Mouse (Mus musculus) heart, postnatal 0 days (tissue): ENCODE measurements around the gene BC061212. TPM values are rescaled to one million over a fixed set of nuclear protein-coding genes. Genes with fewer than 3 reads are reported as not detected.
"Not testable (repeated sequence)": the region's sequence is repeated elsewhere in the genome, so short reads cannot be mapped to it uniquely, and the experiment has no call there.

ENCODE experiments used
- ATAC-seq: fragments of 200-750 bp; cut with Nextera tagmentation; 2 replicates; pipeline ENCODE4 v1.8.0; 2017; ENCODE audit warnings: low read depth, moderate number of reproducible peaks, moderate library complexity; ENCODE audit not compliant: insufficient read depth
- DNase-seq: peaks from one replicate; pipeline ENCODE4 v3.0.0-alpha.2; 2016; ENCODE audit warnings: low spot score
- H3K27ac ChIP-seq: fragments of 300-500 bp; sonication (generic); 2 replicates; pipeline ENCODE4 v1.5.1; 2014; ENCODE audit warnings: low read depth, mild to moderate bottlenecking
- H3K27me3 ChIP-seq: fragments of 300-500 bp; sonication (generic); 2 replicates; pipeline ENCODE4 v1.6.1; 2014; ENCODE audit warnings: low read length, mixed read lengths; ENCODE audit not compliant: control insufficient read depth, insufficient read depth
- H3K36me3 ChIP-seq: fragments of 300-500 bp; sonication (generic); replicated peaks from 2 replicates; pipeline ENCODE4 v1.6.1; 2014; ENCODE audit warnings: low read length, mixed read lengths; ENCODE audit not compliant: control insufficient read depth, insufficient read depth
- H3K4me1 ChIP-seq: fragments of 300-500 bp; sonication (generic); 2 replicates; pipeline ENCODE4 v1.6.1; 2014; ENCODE audit warnings: antibody characterized with exemption; ENCODE audit not compliant: control insufficient read depth, insufficient read depth
- H3K4me2 ChIP-seq: fragments of 300-500 bp; sonication (generic); 2 replicates; pipeline ENCODE4 v1.6.1; 2014; ENCODE audit warnings: low read depth, mild to moderate bottlenecking, low read length, moderate library complexity
- H3K4me3 ChIP-seq: fragments of 300-500 bp; sonication (generic); 2 replicates; pipeline ENCODE4 v1.5.1; 2014; ENCODE audit warnings: low read depth, low read length
- H3K9ac ChIP-seq: fragments of 300-500 bp; sonication (generic); replicated peaks from 2 replicates; pipeline ENCODE4 v1.6.1; 2014; ENCODE audit warnings: low read depth, low read length, mixed read lengths
- H3K9me3 ChIP-seq: fragments of 300-500 bp; sonication (generic); replicated peaks from 2 replicates; pipeline ENCODE4 v1.6.1; 2016; ENCODE audit warnings: low read length; ENCODE audit not compliant: control insufficient read depth
- WGBS: fragments of 180-500 bp; shearing (Covaris S2); extraction: QIAGEN DNeasy Blood & Tissue Kit; methylation state at CpG from one replicate; pipeline ENCODE4 v1.1.7; 2014; 5-methylcytosine and 5-hydroxymethylcytosine counted together
- polyA plus RNA-seq: library from polyadenylated mRNA; unstranded; fragments of >200 nt; fragmentation: Nextera tagmentation; extraction: Ambion mirVana; gene quantifications from 2 replicates; pipeline ENCODE4 v1.2.1, GENCODE M21; 2015
- total RNA-seq: library from RNA; depleted of rRNA; stranded (reverse); fragments of >200 nt; gene quantifications from 2 replicates; pipeline ENCODE4 v1.2.3, GENCODE M21; 2014; ENCODE audit warnings: low replicate concordance; rRNA removed

Gene BC061212
- not detected in 2 replicates for total RNA-seq
- not detected in 2 replicates for polyA plus RNA-seq

- H3K27ac ChIP-seq, H3K9ac ChIP-seq, H3K4me1 ChIP-seq, H3K36me3 ChIP-seq, H3K9me3 ChIP-seq, ATAC-seq, H3K4me3 ChIP-seq, DNase-seq, H3K27me3 ChIP-seq, H3K4me2 ChIP-seq: not testable (repeated sequence)
- WGBS: no CpG with 5 or more reads among the region's 1 CpGs
Measured at GRCm38 (mm10) chr5:94070445-94070844, at the start of gene BC061212. Gene BC061212, minus strand, starts transcription at chr5:94070545.

GRCm38 (mm10) chr5:94076085-94076484 lies 5.7 kb upstream of the BC061212 start, which contains the start of gene Gm6351:
Gene Gm6351, plus strand, starts transcription at chr5:94076385.
- H3K4me2 ChIP-seq, DNase-seq, H3K36me3 ChIP-seq, H3K27ac ChIP-seq, H3K4me1 ChIP-seq, H3K9me3 ChIP-seq, H3K9ac ChIP-seq, H3K27me3 ChIP-seq, ATAC-seq, H3K4me3 ChIP-seq: not testable (repeated sequence)
- whole genome bisulfite sequencing: no CpG with 5 or more reads among the region's 3 CpGs

Other genes with a start within 250 kb of the BC061212 start
- not detected in 2 replicates for gene Gm7792, start 226.8 kb downstream of the BC061212 start, total RNA-seq
- not detected in 2 replicates for gene Gm7792, start 226.8 kb downstream of the BC061212 start, polyA plus RNA-seq
- not detected in 2 replicates for gene Gm16429, start 141.5 kb downstream of the BC061212 start, total RNA-seq
- not detected in 2 replicates for gene Gm16429, start 141.5 kb downstream of the BC061212 start, polyA plus RNA-seq
- not detected in 2 replicates for gene Gm6351, start 5.8 kb upstream of the BC061212 start, total RNA-seq
- not detected in 2 replicates for gene Gm6351, start 5.8 kb upstream of the BC061212 start, polyA plus RNA-seq
- not detected in 2 replicates for gene Gm3106, start 147.5 kb upstream of the BC061212 start, total RNA-seq
- gene Gm3106, start 147.5 kb upstream of the BC061212 start, polyA plus RNA-seq: not detected in 2 replicates
- not detected in 2 replicates for gene A430089I19Rik, start 236.3 kb upstream of the BC061212 start, total RNA-seq
- not detected in 2 replicates for gene A430089I19Rik, start 236.3 kb upstream of the BC061212 start, polyA plus RNA-seq
- not detected in 2 replicates for gene Gm6502, start 243.9 kb upstream of the BC061212 start, total RNA-seq
- not detected in 2 replicates for gene Gm6502, start 243.9 kb upstream of the BC061212 start, polyA plus RNA-seq